ENCODE assay signal across 10 mouse cellular contexts in the genomic region with DNA sequence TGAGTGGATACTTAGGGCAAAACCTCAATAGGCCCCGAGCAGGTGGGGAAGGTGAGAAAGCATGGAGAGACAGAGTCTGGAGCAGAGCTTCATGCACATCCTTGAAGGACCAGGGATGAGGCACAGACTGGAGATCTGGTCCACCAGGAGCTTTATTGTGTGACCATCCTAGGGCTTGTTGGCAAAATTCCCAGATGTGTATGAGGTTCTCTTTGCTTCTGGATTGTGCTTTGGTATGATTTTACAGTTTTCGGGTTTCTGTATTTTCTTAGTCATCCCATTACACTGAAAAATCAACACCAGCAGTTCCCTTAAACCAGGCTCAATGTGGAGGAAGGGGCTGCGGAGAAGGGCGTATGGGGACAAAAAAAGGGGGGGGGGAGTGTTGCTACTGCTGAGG.
DNase-seq lines count a peak whose midpoint lies in the region; ATAC-seq lines count a peak whose summit lies in the region.
"Had no signal": no experiment of that assay in that cellular context is flagged by ENCODE, and none has a peak within 500 bp of the region (broad histone marks: within the 10 kb centered on the region; RNA-seq: fewer than 3 reads in every experiment).

No protein-coding gene starts in this region.

- WGBS in kidney, embryonic 15.5 days = 21% methylated on average over 4 of the region's 4 CpGs
- 27% methylated on average over 4 of the region's 4 CpGs for WGBS in embryonic facial prominence, embryonic 14.5 days
- 19% methylated on average over 4 of the region's 4 CpGs for WGBS in hindbrain, embryonic 14.5 days
- WGBS in midbrain, embryonic 16.5 days = 18% methylated on average over 4 of the region's 4 CpGs
- 58% methylated on average over 4 of the region's 4 CpGs for WGBS in intestine, embryonic 16.5 days

- H3K36me3 ChIP-seq in kidney, embryonic 15.5 days = no peaks in the 10 kb centered on the region
- H3K36me3 ChIP-seq in embryonic facial prominence, embryonic 14.5 days (ENCODE audit: control insufficient read depth, insufficient read depth, low read length) = no peaks in the 10 kb centered on the region
- no peaks in the 10 kb centered on the region for H3K36me3 ChIP-seq in hindbrain, embryonic 14.5 days (replicated peaks; ENCODE audit: control insufficient read depth, insufficient read depth)
- no peaks in the 10 kb centered on the region for H3K36me3 ChIP-seq in midbrain, embryonic 16.5 days (ENCODE audit: control insufficient read depth, insufficient read depth, low read length)
- H3K36me3 ChIP-seq in intestine, embryonic 16.5 days (ENCODE audit: control insufficient read depth, insufficient read depth, low read length) = no peaks in the 10 kb centered on the region

- no peak overlapping the region for H3K27ac ChIP-seq in kidney, embryonic 15.5 days
- H3K27ac ChIP-seq in embryonic facial prominence, embryonic 14.5 days (replicated peaks; ENCODE audit: low read depth, low read length) = no peak overlapping the region
- H3K27ac ChIP-seq in hindbrain, embryonic 14.5 days = peak overlapping the region; percentile 86
- H3K27ac ChIP-seq in midbrain, embryonic 16.5 days (ENCODE audit: low read length) = peak overlapping the region; percentile 78
- no peak overlapping the region for H3K27ac ChIP-seq in intestine, embryonic 16.5 days (ENCODE audit: low read length)

- H3K4me2 ChIP-seq in kidney, embryonic 15.5 days = peak overlapping the region; percentile 40
- peak overlapping the region; percentile 18 for H3K4me2 ChIP-seq in embryonic facial prominence, embryonic 14.5 days (ENCODE audit: low read depth, low read length)
- peak overlapping the region; percentile 38 for H3K4me2 ChIP-seq in hindbrain, embryonic 14.5 days (replicated peaks)
- peak overlapping the region; percentile 41 for H3K4me2 ChIP-seq in midbrain, embryonic 16.5 days (ENCODE audit: low read length)
- no peak overlapping the region for H3K4me2 ChIP-seq in intestine, embryonic 16.5 days (ENCODE audit: low read depth, low read length)

- H3K9ac ChIP-seq in kidney, embryonic 15.5 days = no peak overlapping the region
- no peak overlapping the region for H3K9ac ChIP-seq in embryonic facial prominence, embryonic 14.5 days (ENCODE audit: low read depth, low read length)
- peak overlapping the region; percentile 28; the same call in 1 of the 2 replicates for H3K9ac ChIP-seq in hindbrain, embryonic 14.5 days
- H3K9ac ChIP-seq in midbrain, embryonic 16.5 days (ENCODE audit: low read depth, low read length) = no peak overlapping the region
- H3K9ac ChIP-seq in intestine, embryonic 16.5 days (ENCODE audit: low read depth, low read length) = no peak overlapping the region

- peaks cover 12% of the 10 kb centered on the region for H3K4me1 ChIP-seq in kidney, embryonic 15.5 days
- H3K4me1 ChIP-seq in embryonic facial prominence, embryonic 14.5 days (ENCODE audit: control insufficient read depth, insufficient read depth, low read length) = peaks cover 4% of the 10 kb centered on the region; the same call in 1 of the 2 replicates
- peaks cover 22% of the 10 kb centered on the region for H3K4me1 ChIP-seq in hindbrain, embryonic 14.5 days (replicated peaks; ENCODE audit: control insufficient read depth, insufficient read depth, low read length)
- H3K4me1 ChIP-seq in midbrain, embryonic 16.5 days (ENCODE audit: control insufficient read depth, insufficient read depth, low read length) = peaks cover 19% of the 10 kb centered on the region
- H3K4me1 ChIP-seq in intestine, embryonic 16.5 days (ENCODE audit: control insufficient read depth, insufficient read depth, low read length) = no peaks in the 10 kb centered on the region

- H3K4me3 ChIP-seq in kidney, embryonic 15.5 days (replicated peaks) = no peak overlapping the region
- no peak overlapping the region for H3K4me3 ChIP-seq in embryonic facial prominence, embryonic 14.5 days (ENCODE audit: low read depth, low read length)
- H3K4me3 ChIP-seq in hindbrain, embryonic 14.5 days (replicated peaks; ENCODE audit: low read length) = no peak overlapping the region
- H3K4me3 ChIP-seq in midbrain, embryonic 16.5 days (ENCODE audit: low read depth, low read length) = no peak overlapping the region
- no peak overlapping the region for H3K4me3 ChIP-seq in intestine, embryonic 16.5 days (ENCODE audit: low read length)

- no peaks in the 10 kb centered on the region for H3K9me3 ChIP-seq in kidney, embryonic 15.5 days (replicated peaks)
- H3K9me3 ChIP-seq in embryonic facial prominence, embryonic 14.5 days (ENCODE audit: control insufficient read depth, low read length) = no peaks in the 10 kb centered on the region
- no peaks in the 10 kb centered on the region for H3K9me3 ChIP-seq in hindbrain, embryonic 14.5 days (ENCODE audit: control insufficient read depth, low read length)
- H3K9me3 ChIP-seq in midbrain, embryonic 16.5 days (replicated peaks; ENCODE audit: control insufficient read depth, low read length, poor library complexity, severe bottlenecking) = no peaks in the 10 kb centered on the region
- no peaks in the 10 kb centered on the region for H3K9me3 ChIP-seq in intestine, embryonic 16.5 days (ENCODE audit: control insufficient read depth, low read length)

- no peaks in the 10 kb centered on the region for H3K27me3 ChIP-seq in kidney, embryonic 15.5 days
- H3K27me3 ChIP-seq in embryonic facial prominence, embryonic 14.5 days (replicated peaks; ENCODE audit: control insufficient read depth, insufficient read depth, low read length) = no peaks in the 10 kb centered on the region
- peaks cover 51% of the 10 kb centered on the region for H3K27me3 ChIP-seq in hindbrain, embryonic 14.5 days (ENCODE audit: control insufficient read depth, insufficient read depth, low read length)
- H3K27me3 ChIP-seq in midbrain, embryonic 16.5 days (ENCODE audit: control insufficient read depth, insufficient read depth, low read depth, low read length) = no peaks in the 10 kb centered on the region
- H3K27me3 ChIP-seq in intestine, embryonic 16.5 days (replicated peaks; ENCODE audit: control insufficient read depth, insufficient read depth, low read length) = no peaks in the 10 kb centered on the region

- no peak for DNase-seq in kidney, adult 9 months
- DNase-seq in embryonic facial prominence, embryonic 14.5 days (ENCODE audit: low spot score) = no peak
- DNase-seq in hindbrain, embryonic 14.5 days (ENCODE audit: low spot score) = peak; percentile 43
- DNase-seq in frontal cortex, postnatal 10 days (ENCODE audit: low spot score in 2 of 2) = no peak
- no peak for DNase-seq in layer of hippocampus, postnatal 14 days (ENCODE audit: low spot score in 2 of 2)
- DNase-seq: heart, adult 18-20 months; kidney, adult 18-20 months had no signal

- no peak for ATAC-seq in kidney, embryonic 15.5 days (replicated peaks; ENCODE audit: low FRiP score)
- ATAC-seq in embryonic facial prominence, embryonic 14.5 days (ENCODE audit: low read depth) = 0 out of 2 replicates have a peak, but pooled peaks have one; percentile 17
- ATAC-seq in hindbrain, embryonic 14.5 days (ENCODE audit: low FRiP score) = peak; percentile 5; the same call in 1 of the 2 replicates
- peak; percentile 46; the same call in 1 of the 2 replicates for ATAC-seq in midbrain, embryonic 16.5 days
- no peak for ATAC-seq in intestine, embryonic 16.5 days

Comparison
In these comparisons a context has a peak if more than half of its experiments do, and no peak if none do; other contexts are left out.
1. ATAC-seq: peak in embryonic facial prominence, embryonic 14.5 days (single experiment), hindbrain, embryonic 14.5 days (single experiment) and midbrain, embryonic 16.5 days (single experiment); none in kidney, embryonic 15.5 days (single experiment) and intestine, embryonic 16.5 days (single experiment).
2. H3K27ac ChIP-seq: peak in hindbrain, embryonic 14.5 days (single experiment) and midbrain, embryonic 16.5 days (single experiment); none in kidney, embryonic 15.5 days (single experiment), embryonic facial prominence, embryonic 14.5 days (single experiment) and intestine, embryonic 16.5 days (single experiment).